Mouse (Mus musculus): ENCODE measurements around the gene Ckm. TPM values are rescaled to one million over a fixed set of nuclear protein-coding genes. Genes with fewer than 3 reads are reported as not detected.

The Ckm gene
- total and polyA plus RNA-seq, 3 experiments = 0.08 to 0.47 TPM; not detected in 1

- H3K27ac ChIP-seq (ENCODE audit: insufficient read depth, low read depth) = no peak overlapping the region
- DNase-seq (ENCODE audit: extremely low read depth) = no peak
Measured at GRCm38 (mm10) chr7:19457414-19458071, 53.0 kb downstream of the Ckm start.

DNA sequence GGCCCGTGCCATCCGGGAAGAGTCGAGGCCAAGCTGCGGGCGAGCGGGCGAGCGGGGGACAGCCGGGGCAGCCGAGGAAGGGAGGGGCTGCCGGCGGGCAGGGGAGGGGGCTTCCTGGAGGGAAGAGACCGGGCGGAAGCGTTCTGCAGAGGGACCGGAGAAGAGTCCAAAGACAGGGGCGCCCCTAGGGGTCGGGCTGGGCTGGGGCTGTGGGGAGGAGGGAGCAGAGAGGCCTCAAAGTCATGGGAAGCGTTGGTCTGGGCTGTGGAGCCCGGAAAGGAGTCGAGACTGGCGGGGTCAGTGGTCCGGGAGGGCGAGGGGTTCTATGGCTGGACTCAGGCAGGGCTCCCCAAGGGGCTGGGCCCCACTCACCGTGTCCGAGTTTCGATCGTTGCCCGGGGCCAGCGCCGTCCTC, 53.5 kb downstream of the Ckm start:
- H3K9ac ChIP-seq (ENCODE audit: insufficient read depth, low read depth) = peak overlapping the region; percentile 89
- H3K4me1 ChIP-seq (ENCODE audit: control insufficient read depth in 1 of 2, insufficient read depth in 2 of 2) = peaks cover 5 to 27% of the 10 kb centered on the region in 2 experiments
- H3K27me3 ChIP-seq (replicated peaks) = peaks cover 10% of the 10 kb centered on the region
- dilution Hi-C loops (cut with MboI; ENCODE audit: extremely low pct_ligation_motif_present, extremely low pct_unique_long_range_greater_than_20kb, low sequenced_read_pairs) (no loop called here), in situ Hi-C loops (cut with MboI; ENCODE audit: low pct_ligation_motif_present, low pct_unique_long_range_greater_than_20kb, low sequenced_read_pairs) (no loop called here)
- H3K9me3 ChIP-seq (replicated peaks; ENCODE audit: low read length) = no peaks in the 10 kb centered on the region
- peaks cover 4% of the 10 kb centered on the region; the same call in 1 of the 2 replicates for H3K79me2 ChIP-seq (replicated peaks; ENCODE audit: control insufficient read depth, extremely low read depth, insufficient read depth, poor library complexity, severe bottlenecking)
- peak; percentile 55 for DNase-seq (ENCODE audit: extremely low read depth)
- H3K27ac ChIP-seq (ENCODE audit: insufficient read depth, low read depth) = no peak overlapping the region
- peak overlapping the region; percentile 79 for H3K4me2 ChIP-seq (ENCODE audit: insufficient read depth, low read depth, poor library complexity, severe bottlenecking)
- no peak for TF ChIP-seq RCOR1 (conservative IDR thresholded peaks at IDR 0.05; ENCODE audit: low read depth, low read length)
- TF ChIP-seq PAX5 (IDR thresholded peaks at IDR 0.05; ENCODE audit: low read length) = no peak
- 0 out of 2 replicates have a peak, but pooled peaks have one; percentile 59 for TF ChIP-seq UBTF (IDR thresholded peaks at IDR 0.05; ENCODE audit: low read depth, low read length)
- TF ChIP-seq ZNF384 (IDR thresholded peaks at IDR 0.05; ENCODE audit: low read depth, low read length) = no peak
- TF ChIP-seq BHLHE40 (IDR thresholded peaks at IDR 0.05; ENCODE audit: low read depth, low read length) = no peak
- TF ChIP-seq SIN3A (IDR thresholded peaks at IDR 0.05; ENCODE audit: low read length) = 0 out of 2 replicates have a peak, but pooled peaks have one; percentile 39
- TF ChIP-seq ELF1 (IDR thresholded peaks at IDR 0.05; ENCODE audit: low read depth, low read length) = peak; percentile 60; the same call in 1 of the 2 replicates
- no peak for TF ChIP-seq MYC (IDR thresholded peaks at IDR 0.05; ENCODE audit: low read depth, low read length)
- 0 out of 2 replicates have a peak, but pooled peaks have one; percentile 13 for TF ChIP-seq MEF2A (IDR thresholded peaks at IDR 0.05; ENCODE audit: borderline replicate concordance, low read depth, low read length)
- peak; percentile 46; the same call in 1 of the 2 replicates for TF ChIP-seq HCFC1 (IDR thresholded peaks at IDR 0.05; ENCODE audit: low read depth, low read length)
- no peak for TF ChIP-seq MAX (IDR thresholded peaks at IDR 0.05; ENCODE audit: low read length)
- TF ChIP-seq CTCF (conservative IDR thresholded peaks at IDR 0.05 in 1 of 2, IDR thresholded peaks at IDR 0.05 in 1 of 2; ENCODE audit: low read depth in 2 of 2, low read length in 2 of 2) = peak in 1 of 2 experiments; percentile 48; a peak in 2 of 4 replicates
- peak; percentile 74 for TF ChIP-seq MAZ (IDR thresholded peaks at IDR 0.05; ENCODE audit: low read depth, low read length)
- peak overlapping the region; percentile 71 to 88 (median 78) for H3K4me3 ChIP-seq (replicated peaks in 1 of 3; ENCODE audit: low read depth in 2 of 3, low read length in 2 of 3, poor library complexity in 1 of 3)
- H3K36me3 ChIP-seq (replicated peaks in 1 of 2; ENCODE audit: control insufficient read depth in 1 of 2, insufficient read depth in 1 of 2, low read length in 1 of 2) = peaks cover 0 to 26% of the 10 kb centered on the region in 2 experiments

More at GRCm38 (mm10) chr7:19457414-19458071, 53.0 kb downstream of the Ckm start:
- Histone ChIP-seq H3K4me2 (ENCODE audit: insufficient read depth, low read depth, poor library complexity, severe bottlenecking) (peak overlapping the region; percentile 79), H3K4me3 (replicated peaks in 1 of 3; ENCODE audit: low read depth in 2 of 3, low read length in 2 of 3, poor library complexity in 1 of 3) (peak overlapping the region; percentile 71 to 88 (median 78)), H3K9me3 (replicated peaks; ENCODE audit: low read length) (no peaks in the 10 kb centered on the region), H3K9ac (ENCODE audit: insufficient read depth, low read depth) (peak overlapping the region; percentile 89), H3K36me3 (replicated peaks in 1 of 2; ENCODE audit: control insufficient read depth in 1 of 2, insufficient read depth in 1 of 2, low read length in 1 of 2) (peaks cover 0 to 27% of the 10 kb centered on the region in 2 experiments), H3K4me1 (ENCODE audit: control insufficient read depth in 1 of 2, insufficient read depth in 2 of 2) (peaks cover 5 to 27% of the 10 kb centered on the region in 2 experiments), H3K79me2 (replicated peaks; ENCODE audit: control insufficient read depth, extremely low read depth, insufficient read depth, poor library complexity, severe bottlenecking) (peaks cover 4% of the 10 kb centered on the region; the same call in 1 of the 2 replicates), H3K27me3 (replicated peaks) (peaks cover 9% of the 10 kb centered on the region)
- TF ChIP-seq HCFC1 (IDR thresholded peaks at IDR 0.05; ENCODE audit: low read depth, low read length) (no peak), EP300 (IDR thresholded peaks at IDR 0.05; ENCODE audit: low read length) (no peak), BHLHE40 (IDR thresholded peaks at IDR 0.05; ENCODE audit: low read depth, low read length) (no peak), POLR2AphosphoS2 (IDR thresholded peaks at IDR 0.05; ENCODE audit: low read depth, low read length) (no peak), CTCF (conservative IDR thresholded peaks at IDR 0.05 in 1 of 2, IDR thresholded peaks at IDR 0.05 in 1 of 2; ENCODE audit: low read depth in 2 of 2, low read length in 2 of 2) (no peak), E2F4 (IDR thresholded peaks at IDR 0.05; ENCODE audit: insufficient replicate concordance, low read depth, low read length) (no peak), NELFE (IDR thresholded peaks at IDR 0.05; ENCODE audit: low read depth, low read length) (no peak), KAT2A (IDR thresholded peaks at IDR 0.05; ENCODE audit: insufficient replicate concordance, low read length) (no peak), MXI1 (IDR thresholded peaks at IDR 0.05; ENCODE audit: low read depth, low read length) (no peak), JUND (conservative IDR thresholded peaks at IDR 0.05; ENCODE audit: low read depth, low read length) (no peak), ELF1 (IDR thresholded peaks at IDR 0.05; ENCODE audit: low read depth, low read length) (no peak)
- dilution Hi-C loops (cut with MboI; ENCODE audit: extremely low pct_ligation_motif_present, extremely low pct_unique_long_range_greater_than_20kb, low sequenced_read_pairs) = no loop called here
- in situ Hi-C loops (cut with MboI; ENCODE audit: low pct_ligation_motif_present, low pct_unique_long_range_greater_than_20kb, low sequenced_read_pairs) = no loop called here
